Mouse (Mus musculus): Measurements from ENCODE around the gene Map10. TPM values are rescaled to one million over a fixed set of nuclear protein-coding genes. Genes with fewer than 3 reads are reported as not detected.

Map10 gene
- polyA plus RNA-seq, 1 experiment from 2014 or later, result 9.8 TPM

DNA sequence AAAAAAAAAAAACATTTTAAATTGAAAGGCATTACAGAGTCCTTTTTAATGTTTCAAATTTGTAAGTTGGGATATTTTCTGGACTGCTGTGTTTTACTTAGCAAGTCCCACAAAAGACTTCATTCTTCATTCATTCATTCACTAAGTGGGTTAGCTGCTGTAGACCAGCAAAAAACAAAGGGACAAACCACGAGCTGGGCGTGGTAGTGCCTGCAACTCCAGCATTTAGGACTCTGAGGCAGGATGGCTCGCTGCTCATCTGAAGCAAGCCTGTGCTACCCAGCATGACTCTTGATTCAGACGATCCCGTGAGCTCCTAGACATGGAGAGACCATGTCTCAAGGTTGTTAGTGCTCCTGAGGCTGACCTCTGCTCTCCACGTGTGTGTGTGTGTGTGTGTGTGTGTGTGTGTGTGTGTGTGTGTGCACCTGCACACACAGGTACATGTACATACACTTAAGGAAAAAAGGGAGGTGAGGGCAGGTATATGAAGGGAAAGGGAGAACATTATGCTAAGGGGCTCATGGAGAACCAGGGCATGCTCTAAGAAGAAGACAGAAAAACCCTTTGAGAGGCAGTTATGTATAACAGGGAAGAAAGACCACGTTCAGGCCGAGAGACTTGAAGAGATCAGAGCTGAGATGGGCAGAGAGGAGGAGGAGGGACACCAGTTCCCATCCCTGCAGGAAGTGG, 4.3 kb upstream of the Map10 start:
- Histone ChIP-seq H3K27me3 (ENCODE audit: control insufficient read depth, insufficient read depth, low read length) (no peaks in the 10 kb centered on the region), H3K9me3 (ENCODE audit: control insufficient read depth, low read length) (peaks cover 5% of the 10 kb centered on the region; the same call in 1 of the 2 replicates), H3K27ac (ENCODE audit: low read depth, low read length) (no peak overlapping the region), H3K36me3 (ENCODE audit: control insufficient read depth, insufficient read depth, low read length) (no peaks in the 10 kb centered on the region), H3K9ac (ENCODE audit: low read length) (no peak overlapping the region), H3K4me1 (replicated peaks; ENCODE audit: control insufficient read depth, insufficient read depth, low read length) (no peaks in the 10 kb centered on the region; the same call in 1 of the 2 replicates), H3K4me2 (ENCODE audit: low read depth, low read length, severe bottlenecking) (no peak overlapping the region), H3K4me3 (ENCODE audit: low read depth, low read length) (no peak overlapping the region)
- no peak for DNase-seq (ENCODE audit: low spot score)
- WGBS, result 52% methylated on average over 8 of the region's 8 CpGs
- no peak for ATAC-seq (replicated peaks; ENCODE audit: low FRiP score)

DNA sequence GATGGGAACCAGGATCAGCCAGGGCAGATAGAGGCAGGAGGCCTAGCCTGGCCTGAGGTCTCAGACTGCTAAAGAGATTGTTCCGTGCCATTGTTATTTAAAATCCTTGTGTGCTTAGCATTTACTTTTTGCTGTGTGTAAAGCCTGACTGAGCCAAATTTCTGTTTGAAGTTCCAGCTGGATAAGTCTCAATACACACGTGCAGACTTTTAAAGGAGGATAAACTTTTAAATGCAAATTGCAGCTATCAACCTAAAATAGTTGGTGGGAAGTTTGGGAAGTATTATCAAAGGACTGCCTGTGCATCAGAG, 3.8 kb upstream of the Map10 start:
- no peak overlapping the region for H3K27ac ChIP-seq (ENCODE audit: low read depth, low read length)
- DNase-seq (ENCODE audit: low spot score), result no peak
- WGBS, result 30% methylated on average over 2 of the region's 2 CpGs

DNA sequence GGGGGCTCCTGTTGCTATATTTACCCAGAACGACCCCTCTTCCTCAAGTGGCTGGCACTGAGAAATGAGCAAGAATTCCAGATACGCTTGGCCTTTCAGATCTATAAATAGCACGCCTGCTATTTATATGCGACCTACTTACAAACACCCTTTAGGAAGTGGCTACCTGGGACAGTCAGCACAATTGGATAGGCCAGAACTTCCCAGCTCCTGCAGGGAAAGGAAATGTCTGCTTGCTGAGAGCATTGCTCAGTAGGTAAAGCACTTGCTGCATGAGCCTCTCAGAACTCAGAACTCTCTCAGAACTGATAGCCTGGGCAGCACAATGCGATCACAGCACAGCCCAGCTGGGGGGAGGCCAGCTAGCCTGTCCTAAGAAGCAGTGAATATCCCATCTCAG, 3.4 kb upstream of the Map10 start:
- Histone ChIP-seq H3K27ac (ENCODE audit: low read depth, low read length) (no peak overlapping the region), H3K4me3 (ENCODE audit: low read depth, low read length) (no peak overlapping the region), H3K9me3 (ENCODE audit: control insufficient read depth, low read length) (peaks cover 13% of the 10 kb centered on the region), H3K9ac (ENCODE audit: low read length) (no peak overlapping the region), H3K36me3 (ENCODE audit: control insufficient read depth, insufficient read depth, low read length) (peaks cover 5% of the 10 kb centered on the region), H3K27me3 (ENCODE audit: control insufficient read depth, insufficient read depth, low read length) (no peaks in the 10 kb centered on the region), H3K4me1 (replicated peaks; ENCODE audit: control insufficient read depth, insufficient read depth, low read length) (no peaks in the 10 kb centered on the region; the same call in 1 of the 2 replicates), H3K4me2 (ENCODE audit: low read depth, low read length, severe bottlenecking) (no peak overlapping the region)
- ATAC-seq (replicated peaks; ENCODE audit: low FRiP score) (no peak), DNase-seq (ENCODE audit: low spot score) (no peak)
- WGBS, result 48% methylated on average over 5 of the region's 5 CpGs

More for the DNA sequence above, 3.8 kb upstream of the Map10 start:
- peaks cover 3% of the 10 kb centered on the region for H3K36me3 ChIP-seq (ENCODE audit: control insufficient read depth, insufficient read depth, low read length)
- no peaks in the 10 kb centered on the region for H3K27me3 ChIP-seq (ENCODE audit: control insufficient read depth, insufficient read depth, low read length)
- no peaks in the 10 kb centered on the region; the same call in 1 of the 2 replicates for H3K4me1 ChIP-seq (replicated peaks; ENCODE audit: control insufficient read depth, insufficient read depth, low read length)
- no peak for ATAC-seq (replicated peaks; ENCODE audit: low FRiP score)
- no peak overlapping the region for H3K4me2 ChIP-seq (ENCODE audit: low read depth, low read length, severe bottlenecking)
- no peak overlapping the region for H3K4me3 ChIP-seq (ENCODE audit: low read depth, low read length)
- H3K9ac ChIP-seq (ENCODE audit: low read length), result no peak overlapping the region
- H3K9me3 ChIP-seq (ENCODE audit: control insufficient read depth, low read length), result peaks cover 9% of the 10 kb centered on the region

DNA sequence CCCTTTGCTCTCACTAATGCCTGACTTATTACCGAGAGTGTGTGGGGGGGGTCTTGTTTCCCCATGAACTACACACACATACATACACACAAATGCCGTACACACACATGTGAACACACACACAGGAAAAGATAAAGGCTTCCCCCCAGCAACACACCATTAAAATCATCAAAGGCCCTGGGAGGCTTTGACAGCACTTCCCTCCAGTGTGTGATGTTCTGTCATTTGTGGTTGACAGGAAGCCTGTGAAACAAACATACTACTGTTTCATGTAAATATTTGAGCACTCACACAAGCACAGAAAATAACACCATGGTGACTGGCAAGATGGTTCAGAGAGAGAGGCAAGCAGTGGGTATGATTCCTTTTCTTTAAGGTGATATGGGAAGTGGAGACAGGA, 2.4 kb upstream of the Map10 start:
- Histone ChIP-seq H3K9ac (ENCODE audit: low read length) (no peak overlapping the region), H3K27me3 (ENCODE audit: control insufficient read depth, insufficient read depth, low read length) (no peaks in the 10 kb centered on the region), H3K4me1 (replicated peaks; ENCODE audit: control insufficient read depth, insufficient read depth, low read length) (no peaks in the 10 kb centered on the region; the same call in 1 of the 2 replicates), H3K4me3 (ENCODE audit: low read depth, low read length) (no peak overlapping the region), H3K36me3 (ENCODE audit: control insufficient read depth, insufficient read depth, low read length) (peaks cover 5% of the 10 kb centered on the region), H3K4me2 (ENCODE audit: low read depth, low read length, severe bottlenecking) (no peak overlapping the region), H3K9me3 (ENCODE audit: control insufficient read depth, low read length) (peaks cover 24% of the 10 kb centered on the region), H3K27ac (ENCODE audit: low read depth, low read length) (no peak overlapping the region)
- DNase-seq (ENCODE audit: low spot score) (no peak), ATAC-seq (replicated peaks; ENCODE audit: low FRiP score) (no peak)
- WGBS, result 90% methylated on average over 2 of the region's 2 CpGs

DNA sequence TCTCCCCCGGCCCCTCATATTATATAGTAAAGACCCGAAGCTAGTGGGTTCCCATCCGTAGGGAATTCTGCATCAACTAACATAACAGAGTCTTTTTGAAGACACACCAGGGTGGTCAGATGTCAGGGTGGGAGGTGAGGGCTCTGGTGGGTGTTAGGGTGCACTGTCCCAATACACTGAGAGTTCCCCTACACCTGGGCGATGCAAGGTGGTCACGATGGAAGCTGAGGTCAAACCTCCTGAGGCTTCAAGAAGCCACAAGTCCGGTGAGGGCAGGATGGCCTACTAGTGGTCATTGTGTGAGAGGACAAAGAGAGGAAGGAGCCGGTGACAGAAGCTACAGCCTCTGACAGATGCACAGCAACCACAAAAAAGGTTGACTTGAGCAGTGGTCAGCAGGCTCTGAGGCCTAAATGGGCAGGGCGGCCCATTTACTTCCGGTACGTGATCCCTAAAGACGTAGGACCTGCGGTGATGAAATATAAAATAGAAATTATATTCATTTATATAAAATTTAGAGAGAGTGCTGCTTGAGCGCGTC, 389 bp upstream of the Map10 start:
- ATAC-seq (replicated peaks; ENCODE audit: low FRiP score) (peak; percentile 21; the same call in 1 of the 2 replicates), DNase-seq (ENCODE audit: low spot score) (no peak)
- H3K9ac ChIP-seq (ENCODE audit: low read length), result peak overlapping the region; percentile 75
- 76% methylated on average over 14 of the region's 14 CpGs for WGBS
- H3K27ac ChIP-seq (ENCODE audit: low read depth, low read length), result no peak overlapping the region
- H3K4me1 ChIP-seq (replicated peaks; ENCODE audit: control insufficient read depth, insufficient read depth, low read length), result no peaks in the 10 kb centered on the region; the same call in 1 of the 2 replicates
- H3K9me3 ChIP-seq (ENCODE audit: control insufficient read depth, low read length), result peaks cover 24% of the 10 kb centered on the region
- H3K36me3 ChIP-seq (ENCODE audit: control insufficient read depth, insufficient read depth, low read length), result peaks cover 5% of the 10 kb centered on the region
- H3K4me3 ChIP-seq (ENCODE audit: low read depth, low read length), result peak overlapping the region; percentile 53
- peak overlapping the region; percentile 96 for H3K4me2 ChIP-seq (ENCODE audit: low read depth, low read length, severe bottlenecking)
- no peaks in the 10 kb centered on the region for H3K27me3 ChIP-seq (ENCODE audit: control insufficient read depth, insufficient read depth, low read length)

DNA sequence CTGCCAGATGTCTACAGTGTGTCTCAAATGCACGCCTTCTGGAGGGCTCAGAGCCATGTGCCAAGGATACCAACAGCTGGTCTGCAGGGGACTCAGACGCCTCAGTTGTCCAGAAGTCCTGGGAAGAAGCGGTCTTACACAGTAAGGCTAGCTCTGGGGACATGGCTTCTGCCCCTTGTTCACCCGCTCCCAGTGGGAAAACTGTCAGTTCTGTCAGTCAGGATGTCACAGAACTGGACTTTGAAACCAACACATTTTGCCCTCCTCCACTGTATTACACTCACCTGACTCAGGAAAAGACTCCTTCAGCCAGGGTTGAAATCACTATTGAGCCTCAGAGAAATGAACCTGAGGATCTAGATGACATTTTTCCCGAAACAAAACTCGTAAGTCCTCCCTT, 802 bp downstream of the Map10 start:
- peak overlapping the region; percentile 75 for H3K9ac ChIP-seq (ENCODE audit: low read length)
- peaks cover 24% of the 10 kb centered on the region for H3K9me3 ChIP-seq (ENCODE audit: control insufficient read depth, low read length)
- H3K36me3 ChIP-seq (ENCODE audit: control insufficient read depth, insufficient read depth, low read length), result peaks cover 5% of the 10 kb centered on the region
- 94% methylated on average over 6 of the region's 6 CpGs for WGBS
- H3K4me3 ChIP-seq (ENCODE audit: low read depth, low read length), result peak overlapping the region; percentile 53
- no peaks in the 10 kb centered on the region for H3K27me3 ChIP-seq (ENCODE audit: control insufficient read depth, insufficient read depth, low read length)
- H3K27ac ChIP-seq (ENCODE audit: low read depth, low read length), result no peak overlapping the region
- DNase-seq (ENCODE audit: low spot score) (no peak), ATAC-seq (replicated peaks; ENCODE audit: low FRiP score) (0 out of 2 replicates have a peak, but pooled peaks have one; percentile 11)
- H3K4me1 ChIP-seq (replicated peaks; ENCODE audit: control insufficient read depth, insufficient read depth, low read length), result no peaks in the 10 kb centered on the region; the same call in 1 of the 2 replicates
- H3K4me2 ChIP-seq (ENCODE audit: low read depth, low read length, severe bottlenecking), result peak overlapping the region; percentile 96

DNA sequence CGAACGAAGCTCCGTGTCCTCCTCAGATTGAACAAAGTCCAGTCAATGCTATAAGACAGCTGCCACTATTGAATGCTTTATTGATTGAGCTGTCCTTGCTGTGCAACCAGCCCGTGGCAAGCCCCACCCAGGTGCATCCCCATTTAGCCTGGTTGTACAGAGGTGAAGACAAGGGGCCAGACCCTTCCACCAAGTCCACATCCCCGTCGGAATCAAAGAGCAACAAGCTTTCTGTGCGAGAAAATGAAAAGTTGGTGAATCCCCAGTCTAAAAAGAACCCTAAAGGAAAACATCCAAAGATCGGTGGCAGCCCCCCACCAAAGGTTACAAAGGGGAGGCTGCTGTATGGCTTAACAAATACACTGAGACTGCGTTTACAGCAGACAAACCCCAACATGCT, 1.3 kb downstream of the Map10 start:
- no peak overlapping the region for H3K27ac ChIP-seq (ENCODE audit: low read depth, low read length)
- H3K27me3 ChIP-seq (ENCODE audit: control insufficient read depth, insufficient read depth, low read length), result no peaks in the 10 kb centered on the region
- peaks cover 5% of the 10 kb centered on the region for H3K36me3 ChIP-seq (ENCODE audit: control insufficient read depth, insufficient read depth, low read length)
- H3K9ac ChIP-seq (ENCODE audit: low read length), result no peak overlapping the region
- 93% methylated on average over 9 of the region's 9 CpGs for WGBS
- DNase-seq (ENCODE audit: low spot score) (no peak), ATAC-seq (replicated peaks; ENCODE audit: low FRiP score) (no peak)
- no peak overlapping the region for H3K4me2 ChIP-seq (ENCODE audit: low read depth, low read length, severe bottlenecking)
- no peak overlapping the region for H3K4me3 ChIP-seq (ENCODE audit: low read depth, low read length)
- H3K4me1 ChIP-seq (replicated peaks; ENCODE audit: control insufficient read depth, insufficient read depth, low read length), result no peaks in the 10 kb centered on the region; the same call in 1 of the 2 replicates
- H3K9me3 ChIP-seq (ENCODE audit: control insufficient read depth, low read length), result peaks cover 24% of the 10 kb centered on the region

DNA sequence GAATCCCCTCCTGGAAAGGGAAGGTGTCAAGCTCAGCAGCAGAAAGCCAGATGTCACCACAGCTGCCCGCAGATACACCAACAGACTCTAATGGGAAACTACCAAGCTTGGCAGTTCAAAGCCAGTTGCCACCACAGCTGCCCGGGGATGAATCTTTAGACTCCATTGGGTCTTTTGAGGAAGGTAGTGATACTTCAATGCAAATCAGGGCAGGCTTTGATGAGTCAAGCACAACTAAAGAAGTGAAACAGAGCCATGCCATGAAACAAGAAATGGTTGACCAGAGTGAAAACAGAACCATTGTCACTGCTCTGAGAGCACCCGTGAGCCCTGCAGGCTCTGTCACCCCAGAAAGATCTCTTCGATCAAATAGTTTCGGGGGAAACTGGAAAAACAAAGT, 1.8 kb downstream of the Map10 start:
- DNase-seq (ENCODE audit: low spot score) (no peak), ATAC-seq (replicated peaks; ENCODE audit: low FRiP score) (no peak)
- no peak overlapping the region for H3K4me2 ChIP-seq (ENCODE audit: low read depth, low read length, severe bottlenecking)
- H3K36me3 ChIP-seq (ENCODE audit: control insufficient read depth, insufficient read depth, low read length), result peaks cover 5% of the 10 kb centered on the region
- H3K4me3 ChIP-seq (ENCODE audit: low read depth, low read length), result no peak overlapping the region
- peaks cover 24% of the 10 kb centered on the region for H3K9me3 ChIP-seq (ENCODE audit: control insufficient read depth, low read length)
- 96% methylated on average over 5 of the region's 5 CpGs for WGBS
- H3K27ac ChIP-seq (ENCODE audit: low read depth, low read length), result no peak overlapping the region
- no peak overlapping the region for H3K9ac ChIP-seq (ENCODE audit: low read length)
- no peaks in the 10 kb centered on the region; the same call in 1 of the 2 replicates for H3K4me1 ChIP-seq (replicated peaks; ENCODE audit: control insufficient read depth, insufficient read depth, low read length)
- no peaks in the 10 kb centered on the region for H3K27me3 ChIP-seq (ENCODE audit: control insufficient read depth, insufficient read depth, low read length)

DNA sequence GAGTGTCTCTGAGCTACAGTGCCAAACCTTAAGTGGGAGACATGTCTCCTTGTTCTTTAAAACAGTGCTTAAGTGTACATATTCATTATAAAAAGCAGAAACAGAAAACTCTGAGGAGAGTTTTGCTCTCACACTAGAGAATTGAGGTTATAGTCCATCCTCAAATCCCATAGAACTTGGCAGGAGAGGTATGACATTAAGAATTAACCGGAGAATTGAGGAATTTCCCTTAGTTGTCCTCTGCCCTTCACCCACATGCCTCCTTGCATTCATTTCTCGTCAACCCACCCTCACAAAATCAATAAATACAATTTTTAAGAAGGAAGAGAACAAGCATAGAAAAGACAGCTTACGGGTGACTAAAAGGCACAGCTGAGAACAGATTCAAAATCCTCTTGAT, 6.2 kb downstream of the Map10 start:
- H3K4me3 ChIP-seq (ENCODE audit: low read depth, low read length), result no peak overlapping the region
- peaks cover 15% of the 10 kb centered on the region for H3K9me3 ChIP-seq (ENCODE audit: control insufficient read depth, low read length)
- H3K27ac ChIP-seq (ENCODE audit: low read depth, low read length), result no peak overlapping the region
- no peak overlapping the region for H3K9ac ChIP-seq (ENCODE audit: low read length)
- H3K4me1 ChIP-seq (replicated peaks; ENCODE audit: control insufficient read depth, insufficient read depth, low read length), result no peaks in the 10 kb centered on the region
- no peak for ATAC-seq (replicated peaks; ENCODE audit: low FRiP score)
- 80% methylated on average over 3 of the region's 3 CpGs for WGBS
- peaks cover 2% of the 10 kb centered on the region; the same call in 1 of the 2 replicates for H3K36me3 ChIP-seq (ENCODE audit: control insufficient read depth, insufficient read depth, low read length)
- no peak for DNase-seq (ENCODE audit: low spot score)
- H3K4me2 ChIP-seq (ENCODE audit: low read depth, low read length, severe bottlenecking), result no peak overlapping the region
- no peaks in the 10 kb centered on the region for H3K27me3 ChIP-seq (ENCODE audit: control insufficient read depth, insufficient read depth, low read length)
